Mouse (Mus musculus) CD4-positive naive resting alpha-beta T cell, adult 57 days (primary cell): ENCODE data around the gene Wdr91. TPM values are rescaled to one million over a fixed set of nuclear protein-coding genes. Genes with fewer than 3 reads are reported as not detected.

Experiments used
- total RNA-seq: library from RNA; stranded (reverse); gene quantifications from one replicate; pipeline ENCODE4 v1.2.4, GENCODE M21; 2023

The Wdr91 gene
- 51.7 TPM for total RNA-seq

GRCm38 (mm10) chr6:34910371-34911219 is at the start of gene Wdr91:
Gene Wdr91 (minus strand): TSS chr6:34910876.

GRCm38 (mm10) chr6:34919956-34920355 is 9.3 kb upstream of the Wdr91 start, which contains the start of gene Stra8:
Gene Stra8 (plus strand): TSS chr6:34920163.

DNA sequence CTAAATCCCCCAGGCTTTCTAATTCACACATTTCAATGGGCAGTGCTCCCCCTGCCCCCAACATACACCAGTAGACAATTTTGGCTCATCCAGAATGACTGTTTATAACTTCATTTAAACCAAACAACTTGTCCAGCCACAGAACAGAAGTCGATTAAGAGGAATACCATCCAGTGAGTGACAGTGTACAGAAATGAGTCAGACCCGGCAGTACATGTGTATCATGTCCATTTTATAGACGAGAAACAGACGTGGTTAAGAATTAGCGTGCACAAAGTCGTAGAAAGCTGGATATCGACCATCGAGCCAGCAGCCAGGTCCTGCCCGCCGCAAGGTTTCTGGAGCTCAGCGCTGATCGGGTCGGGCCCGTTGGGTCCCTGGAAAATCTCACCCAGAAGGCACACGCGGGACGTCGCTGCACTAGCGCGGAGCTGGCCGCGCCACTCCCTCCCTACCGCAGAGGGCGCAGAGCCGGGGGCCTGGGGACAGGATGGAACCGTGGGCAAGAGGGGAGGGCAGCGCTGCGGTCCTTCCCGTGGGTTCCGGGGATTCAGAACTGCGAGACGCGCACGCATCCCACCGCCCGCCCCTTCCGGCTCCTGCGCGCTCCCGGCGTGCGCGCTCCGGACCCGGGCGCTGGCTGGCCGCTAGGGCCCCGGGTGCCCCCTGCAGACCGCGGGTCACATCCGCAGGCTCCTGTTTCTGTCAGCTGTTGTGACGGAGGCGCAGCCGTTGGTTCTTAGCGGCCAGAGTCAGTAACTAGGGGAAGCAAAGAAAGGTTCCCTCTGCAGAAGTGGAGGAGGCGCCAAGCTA is 33.0 kb downstream of the Wdr91 start, which contains the start of gene Cyren:
Cyren (minus strand) TSS at position 552 of the 813 bp plus-strand sequence.

GRCm38 (mm10) chr6:34862791-34863403 is 47.8 kb downstream of the Wdr91 start, which contains the start of gene Tmem140:
Gene Tmem140 (plus strand): TSS chr6:34863146.

Other genes starting within 250 kb of the Wdr91 start
- gene Agbl3, start 130.4 kb downstream of the Wdr91 start, total RNA-seq = 2.5 TPM
- gene Tmem140, start 47.7 kb downstream of the Wdr91 start, total RNA-seq = 5.4 TPM
- gene Cyren, start 32.8 kb downstream of the Wdr91 start, total RNA-seq = 5.6 TPM
- not detected for gene Stra8, start 9.3 kb upstream of the Wdr91 start, total RNA-seq
- 0.71 TPM for gene Slc23a4, start 77.5 kb upstream of the Wdr91 start, total RNA-seq
- 53.9 TPM for gene Cnot4, start 222.8 kb upstream of the Wdr91 start, total RNA-seq